Mouse (Mus musculus): ENCODE results near the gene Fam83g. TPM values are rescaled to one million over a fixed set of nuclear protein-coding genes. Genes with fewer than 3 reads are reported as not detected.

The Fam83g gene
- polyA plus RNA-seq, 1 experiment from 2014 or later, result 3.0 TPM

Other genes with a start within 250 kb of the Fam83g start
- gene Rnf112, start 230.0 kb upstream of the Fam83g start, polyA plus RNA-seq (2015; fragmentation: Nextera tagmentation; extraction: Ambion mirVana), result 0.25 and 0.33 TPM in 2 replicates
- 164 and 181 TPM in 2 replicates for gene Mfap4, start 198.7 kb upstream of the Fam83g start, polyA plus RNA-seq (2015; fragmentation: Nextera tagmentation; extraction: Ambion mirVana)
- gene Mapk7, start 189.7 kb upstream of the Fam83g start, polyA plus RNA-seq (2015; fragmentation: Nextera tagmentation; extraction: Ambion mirVana), result 62.5 and 65.0 TPM in 2 replicates
- gene B9d1, start 178.9 kb upstream of the Fam83g start, polyA plus RNA-seq (2015; fragmentation: Nextera tagmentation; extraction: Ambion mirVana), result 47.1 and 53.8 TPM in 2 replicates
- gene Epn2, start 104.4 kb upstream of the Fam83g start, polyA plus RNA-seq (2015; fragmentation: Nextera tagmentation; extraction: Ambion mirVana), result 25.0 and 26.9 TPM in 2 replicates
- gene Grap, start 30.8 kb upstream of the Fam83g start, polyA plus RNA-seq (2015; fragmentation: Nextera tagmentation; extraction: Ambion mirVana), result 13.6 and 16.3 TPM in 2 replicates
- gene Slc5a10, start 36.7 kb downstream of the Fam83g start, polyA plus RNA-seq (2015; fragmentation: Nextera tagmentation; extraction: Ambion mirVana), result 0.80 and 1.1 TPM in 2 replicates
- 31.7 and 33.3 TPM in 2 replicates for gene Prpsap2, start 78.0 kb downstream of the Fam83g start, polyA plus RNA-seq (2015; fragmentation: Nextera tagmentation; extraction: Ambion mirVana)
- 10.3 and 12.1 TPM in 2 replicates for gene Ulk2, start 171.0 kb downstream of the Fam83g start, polyA plus RNA-seq (2015; fragmentation: Nextera tagmentation; extraction: Ambion mirVana)
- 15.8 and 18.7 TPM in 2 replicates for gene Akap10, start 246.2 kb downstream of the Fam83g start, polyA plus RNA-seq (2015; fragmentation: Nextera tagmentation; extraction: Ambion mirVana)